Comparison of ENCODE assay signal across 22 mouse cellular contexts in the genomic region with DNA sequence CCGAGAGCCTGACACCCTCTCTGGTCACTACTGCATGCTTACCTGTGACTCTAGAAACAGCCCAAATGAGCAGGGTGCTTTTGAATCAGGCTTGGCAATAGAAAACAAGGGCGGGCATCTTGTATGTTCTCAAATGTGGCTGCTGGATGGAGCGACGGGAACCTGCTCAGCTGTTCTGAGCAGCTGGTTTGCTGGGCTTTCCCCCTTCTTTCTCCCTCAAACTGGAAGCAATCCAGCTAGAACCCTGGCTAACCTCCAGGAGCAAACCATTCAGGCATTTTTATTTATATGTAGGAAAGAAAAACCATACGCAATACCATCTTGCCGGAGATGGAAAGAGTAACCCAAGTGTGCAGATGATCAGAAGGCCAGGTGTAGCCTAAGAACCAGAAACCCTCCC.
A peak's percentile ranks its signal among the peaks of the same experiment; 100 is the strongest.
DNase-seq lines count a peak whose midpoint lies in the region; ATAC-seq and TF ChIP-seq lines count a peak whose summit lies in the region.
"Had no signal": no experiment of that assay in that cellular context is flagged by ENCODE, and none has a peak within 500 bp of the region (broad histone marks: within the 10 kb centered on the region; RNA-seq: fewer than 3 reads in every experiment).

No protein-coding gene starts in this region.

- 0 out of 2 replicates have a peak, but pooled peaks cover 4% of the 10 kb centered on the region for H3K4me1 ChIP-seq in hindbrain, embryonic 13.5 days (replicated peaks)
- H3K4me1 ChIP-seq in hindbrain, embryonic 12.5 days = no peaks in the 10 kb centered on the region
- no peaks in the 10 kb centered on the region for H3K4me1 ChIP-seq in midbrain, embryonic 11.5 days (ENCODE audit: control insufficient read depth, insufficient read depth, low read length)
- no peaks in the 10 kb centered on the region for H3K4me1 ChIP-seq in midbrain, embryonic 15.5 days
- no peaks in the 10 kb centered on the region for H3K4me1 ChIP-seq in heart, adult 2 months (ENCODE audit: control insufficient read depth, insufficient read depth, low read length)
- H3K4me1 ChIP-seq: heart, embryonic 15.5 days; limb, embryonic 15.5 days; lung, embryonic 15.5 days had no signal

- WGBS in hindbrain, embryonic 13.5 days = 90% methylated on average over 6 of the region's 6 CpGs
- WGBS in hindbrain, embryonic 12.5 days = 81% methylated on average over 6 of the region's 6 CpGs
- 91% methylated on average over 6 of the region's 6 CpGs for WGBS in midbrain, embryonic 11.5 days
- WGBS in midbrain, embryonic 15.5 days = 77% methylated on average over 6 of the region's 6 CpGs
- 69% methylated on average over 6 of the region's 6 CpGs for WGBS in heart, adult 2 months

- TF ChIP-seq CTCF in heart, adult 2 months (IDR thresholded peaks at IDR 0.05) = no peak

- peaks cover 2% of the 10 kb centered on the region; the same call in 1 of the 2 replicates for H3K36me3 ChIP-seq in hindbrain, embryonic 13.5 days
- H3K36me3 ChIP-seq in hindbrain, embryonic 12.5 days = no peaks in the 10 kb centered on the region
- no peaks in the 10 kb centered on the region for H3K36me3 ChIP-seq in midbrain, embryonic 11.5 days (ENCODE audit: control insufficient read depth, insufficient read depth, low read length)
- H3K36me3 ChIP-seq in midbrain, embryonic 15.5 days (replicated peaks) = no peaks in the 10 kb centered on the region
- no peaks in the 10 kb centered on the region for H3K36me3 ChIP-seq in heart, adult 2 months (ENCODE audit: control insufficient read depth, insufficient read depth, low read length)
- H3K36me3 ChIP-seq: heart, embryonic 15.5 days; limb, embryonic 15.5 days; lung, embryonic 15.5 days had no signal

- peak; percentile 68 to 70 for DNase-seq in cerebellum, postnatal 10 days
- no peak for DNase-seq in cerebellum, postnatal 36 days
- DNase-seq in midbrain, embryonic 11.5 days (ENCODE audit: low spot score, missing footprints) = peak; percentile 60
- no peak for DNase-seq in heart, adult 2 months
- DNase-seq: adrenal gland, postnatal 36 days; cerebellum, adult 18-20 months; gastrocnemius, postnatal 36 days; heart, postnatal 36 days; kidney, adult 9 months; kidney, postnatal 14 days; lung, postnatal 4 days; spleen, adult 18-20 months had no signal

- peak overlapping the region; percentile 30; the same call in 1 of the 2 replicates for H3K27ac ChIP-seq in hindbrain, embryonic 13.5 days
- no peak overlapping the region for H3K27ac ChIP-seq in hindbrain, embryonic 12.5 days
- H3K27ac ChIP-seq in midbrain, embryonic 11.5 days (ENCODE audit: low read depth, low read length) = no peak overlapping the region
- H3K27ac ChIP-seq in midbrain, embryonic 15.5 days = no peak overlapping the region
- no peak overlapping the region for H3K27ac ChIP-seq in heart, adult 2 months
- H3K27ac ChIP-seq: heart, embryonic 15.5 days; limb, embryonic 15.5 days; liver, embryonic 14.5 days; lung, embryonic 15.5 days had no signal

- no peak for TF ChIP-seq EP300 in heart, adult 2 months (IDR thresholded peaks at IDR 0.05; ENCODE audit: insufficient read depth, low read depth, low read length)

- no peak overlapping the region for H3K4me2 ChIP-seq in hindbrain, embryonic 13.5 days
- no peak overlapping the region for H3K4me2 ChIP-seq in hindbrain, embryonic 12.5 days (replicated peaks)
- H3K4me2 ChIP-seq in midbrain, embryonic 11.5 days = no peak overlapping the region
- H3K4me2 ChIP-seq in midbrain, embryonic 15.5 days = no peak overlapping the region
- H3K4me2 ChIP-seq: heart, embryonic 15.5 days; limb, embryonic 15.5 days; lung, embryonic 15.5 days had no signal

- intact Hi-C loops in heart, adult 2 months (cut with DNase I) = no loop called here

- H3K9ac ChIP-seq in hindbrain, embryonic 13.5 days = no peak overlapping the region
- no peak overlapping the region for H3K9ac ChIP-seq in hindbrain, embryonic 12.5 days
- no peak overlapping the region for H3K9ac ChIP-seq in midbrain, embryonic 11.5 days (ENCODE audit: low read length)
- no peak overlapping the region for H3K9ac ChIP-seq in midbrain, embryonic 15.5 days
- no peak overlapping the region for H3K9ac ChIP-seq in heart, adult 2 months (ENCODE audit: low read depth, low read length)
- H3K9ac ChIP-seq: heart, embryonic 15.5 days; limb, embryonic 15.5 days; liver, embryonic 14.5 days; lung, embryonic 15.5 days had no signal

- TF ChIP-seq POLR2A in heart, adult 2 months (IDR thresholded peaks at IDR 0.05; ENCODE audit: insufficient read depth, low read depth, low read length) = no peak

- H3K4me3 ChIP-seq in hindbrain, embryonic 13.5 days = no peak overlapping the region
- H3K4me3 ChIP-seq in hindbrain, embryonic 12.5 days = no peak overlapping the region
- no peak overlapping the region for H3K4me3 ChIP-seq in midbrain, embryonic 11.5 days (ENCODE audit: low read depth, low read length)
- H3K4me3 ChIP-seq in midbrain, embryonic 15.5 days = no peak overlapping the region
- no peak overlapping the region for H3K4me3 ChIP-seq in heart, adult 2 months
- H3K4me3 ChIP-seq: heart, embryonic 15.5 days; limb, embryonic 15.5 days; lung, embryonic 15.5 days had no signal

- H3K9me3 ChIP-seq in hindbrain, embryonic 13.5 days = no peaks in the 10 kb centered on the region
- H3K9me3 ChIP-seq in hindbrain, embryonic 12.5 days (replicated peaks) = no peaks in the 10 kb centered on the region
- no peaks in the 10 kb centered on the region for H3K9me3 ChIP-seq in midbrain, embryonic 11.5 days (ENCODE audit: control insufficient read depth, low read length)
- H3K9me3 ChIP-seq in midbrain, embryonic 15.5 days = no peaks in the 10 kb centered on the region
- H3K9me3 ChIP-seq: heart, embryonic 15.5 days; limb, embryonic 15.5 days; lung, embryonic 15.5 days had no signal

- no peaks in the 10 kb centered on the region for H3K79me2 ChIP-seq in heart, adult 2 months (replicated peaks; ENCODE audit: control insufficient read depth, insufficient read depth, low read length)

- ATAC-seq in hindbrain, embryonic 13.5 days (ENCODE audit: low FRiP score) = no peak
- ATAC-seq in hindbrain, embryonic 12.5 days (ENCODE audit: low FRiP score) = no peak
- no peak for ATAC-seq in midbrain, embryonic 11.5 days (ENCODE audit: low FRiP score)
- ATAC-seq in midbrain, embryonic 15.5 days (replicated peaks) = no peak
- ATAC-seq: CD4-positive, CD25-positive, alpha-beta regulatory T cell, adult 4 months; hindbrain, embryonic 16.5 days; intestine, embryonic 16.5 days had no signal

- 0 out of 2 replicates have a peak, but pooled peaks cover 2% of the 10 kb centered on the region for H3K27me3 ChIP-seq in hindbrain, embryonic 13.5 days
- H3K27me3 ChIP-seq in hindbrain, embryonic 12.5 days = no peaks in the 10 kb centered on the region
- no peaks in the 10 kb centered on the region for H3K27me3 ChIP-seq in midbrain, embryonic 11.5 days (ENCODE audit: control insufficient read depth, insufficient read depth, low read length)
- H3K27me3 ChIP-seq in midbrain, embryonic 15.5 days (replicated peaks) = no peaks in the 10 kb centered on the region
- H3K27me3 ChIP-seq in heart, adult 2 months (ENCODE audit: control insufficient read depth, insufficient read depth, low read length) = no peaks in the 10 kb centered on the region
- H3K27me3 ChIP-seq: heart, embryonic 15.5 days; limb, embryonic 15.5 days had no signal

Comparison
In these comparisons a context has a peak if more than half of its experiments do, and no peak if none do; other contexts are left out.
1. DNase-seq: peak in cerebellum, postnatal 10 days (2 of 2) and midbrain, embryonic 11.5 days (single experiment); none in cerebellum, postnatal 36 days (0 of 2) and heart, adult 2 months (0 of 2).